Mouse (Mus musculus) WW6 (cell line): ENCODE measurements at regions not wholly inside any gene's neighbourhood (a gene's known extent, or its start where the extent isn't known, plus 50 kb on each side); places are given as distances from the start of the nearest gene placed in this dataset.
A peak's percentile ranks its signal among the peaks of the same experiment; 100 is the strongest.

ENCODE experiments used
- DNase-seq: peaks from one replicate; pipeline ENCODE4 v3.0.0-alpha.2; 2013; ENCODE audit warnings: low read depth, low spot score

DNA sequence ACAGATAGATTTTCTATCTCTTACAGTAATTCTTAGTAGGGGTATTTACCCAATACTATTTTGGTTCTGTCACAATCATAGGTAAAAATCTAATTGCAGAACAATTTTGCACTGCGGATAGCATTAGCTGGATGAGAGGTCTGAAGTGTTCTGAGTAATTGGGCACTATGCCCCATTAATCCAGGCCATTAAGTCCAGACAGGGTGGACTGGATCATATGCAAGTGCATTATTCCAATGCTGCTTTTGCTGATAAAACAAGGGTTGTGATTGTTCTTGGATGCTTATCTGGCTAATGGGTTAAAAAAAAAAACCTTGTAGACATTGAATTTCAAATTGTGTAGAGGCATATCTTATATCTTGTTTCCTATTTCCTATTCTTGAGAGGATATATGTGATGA is 1732.6 kb upstream of the Gm6569 start:
- DNase-seq = no peak

DNA sequence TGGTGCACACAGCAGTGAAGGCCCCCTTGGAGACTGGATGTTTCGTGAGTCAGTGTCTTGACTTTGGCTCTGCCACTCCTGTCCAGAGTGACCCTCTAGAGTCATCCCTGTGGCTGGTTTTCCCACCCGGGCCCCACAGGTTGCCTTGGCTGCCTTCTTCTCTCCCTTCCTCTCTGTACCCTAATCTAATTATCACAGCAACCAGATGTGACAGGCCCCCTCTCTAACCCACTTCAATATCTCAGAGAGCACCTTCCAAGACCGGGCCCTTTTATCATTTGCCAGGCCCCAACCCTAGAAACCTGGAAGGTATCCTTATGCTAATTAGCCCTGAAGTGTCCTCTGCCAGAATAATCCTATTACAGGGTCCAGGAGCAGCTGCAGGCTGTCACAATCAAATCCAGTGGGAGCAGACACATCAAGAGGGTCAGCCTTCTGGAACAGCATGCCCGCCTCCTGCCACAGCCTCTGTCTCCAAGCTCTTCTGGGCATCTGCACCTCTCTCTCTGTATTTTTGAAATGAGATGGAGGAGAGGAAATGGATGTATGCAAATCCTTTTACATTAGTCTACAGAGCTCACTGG is 1728.4 kb upstream of the Gm6569 start:
- DNase-seq = no peak

DNA sequence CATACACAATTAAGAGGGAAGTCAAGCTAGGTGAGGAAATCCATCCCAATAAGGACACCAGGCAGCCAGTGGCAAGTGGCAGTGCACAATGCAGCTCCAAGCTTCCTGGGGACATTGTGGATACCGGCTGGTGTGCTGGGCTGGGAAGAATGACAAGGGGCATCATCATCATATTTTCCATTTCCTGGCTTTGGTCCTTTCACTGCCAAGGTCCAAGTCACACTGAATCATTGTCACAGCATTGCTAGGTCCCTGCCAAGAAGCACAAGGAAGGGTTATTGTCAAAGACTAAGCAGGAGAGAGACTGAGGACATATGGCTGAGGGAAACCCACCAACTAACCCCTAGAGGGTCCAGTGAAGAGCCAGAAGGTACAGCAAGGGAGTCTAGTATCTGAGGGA is 1723.8 kb upstream of the Gm6569 start:
- no peak for DNase-seq

DNA sequence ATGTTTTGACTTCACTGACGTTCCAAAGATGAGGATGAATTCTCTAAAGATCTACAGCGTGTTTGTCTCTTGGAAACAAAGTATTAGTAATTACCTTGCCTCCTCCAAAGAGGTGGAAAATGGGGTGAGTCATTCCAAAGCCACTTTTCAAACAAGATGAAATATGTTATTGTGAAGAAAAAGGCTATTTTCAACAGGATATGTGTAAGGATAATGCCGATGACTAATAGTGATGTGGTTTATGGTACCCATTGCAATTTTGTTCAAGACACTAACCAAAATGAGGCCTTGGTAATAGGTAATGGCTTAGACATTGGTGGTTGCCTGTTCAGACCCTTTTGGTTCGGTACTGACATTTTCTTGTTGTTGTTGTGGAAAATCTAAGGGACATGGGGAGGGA is 1717.6 kb upstream of the Gm6569 start:
- DNase-seq = no peak

GRCm38 (mm10) chr15:72134226-72134625 is 1700.1 kb upstream of the Gm6569 start:
- no peak for DNase-seq

GRCm38 (mm10) chr15:72135992-72136617 is 1698.3 kb upstream of the Gm6569 start:
- DNase-seq = no peak

GRCm38 (mm10) chr15:72140122-72140521 is 1694.2 kb upstream of the Gm6569 start:
- no peak for DNase-seq

DNA sequence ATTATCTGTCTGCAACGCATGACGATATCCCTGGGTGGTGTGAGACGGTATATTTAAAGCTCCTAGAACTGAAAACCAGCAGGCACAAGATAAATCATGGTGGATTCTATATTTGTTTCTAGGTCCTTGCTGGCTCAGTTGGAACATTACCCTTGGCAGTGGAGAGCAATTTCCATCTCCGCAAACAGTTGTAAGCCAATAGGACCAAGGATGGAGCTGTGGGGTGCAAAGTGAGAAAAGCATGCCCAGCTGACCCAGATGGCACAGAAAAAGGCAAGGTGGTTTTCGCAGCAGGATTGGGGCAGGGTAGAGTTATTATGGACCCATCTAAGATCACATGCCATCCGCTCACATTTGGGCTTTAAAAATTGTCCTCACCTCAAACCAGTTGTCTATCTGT is 1683.8 kb upstream of the Gm6569 start:
- no peak for DNase-seq

GRCm38 (mm10) chr15:72158505-72158904 is 1675.9 kb upstream of the Gm6569 start:
- no peak for DNase-seq

- DNase-seq = no peak
Measured at GRCm38 (mm10) chr15:72200861-72201260, 1633.5 kb upstream of the Gm6569 start.

DNA sequence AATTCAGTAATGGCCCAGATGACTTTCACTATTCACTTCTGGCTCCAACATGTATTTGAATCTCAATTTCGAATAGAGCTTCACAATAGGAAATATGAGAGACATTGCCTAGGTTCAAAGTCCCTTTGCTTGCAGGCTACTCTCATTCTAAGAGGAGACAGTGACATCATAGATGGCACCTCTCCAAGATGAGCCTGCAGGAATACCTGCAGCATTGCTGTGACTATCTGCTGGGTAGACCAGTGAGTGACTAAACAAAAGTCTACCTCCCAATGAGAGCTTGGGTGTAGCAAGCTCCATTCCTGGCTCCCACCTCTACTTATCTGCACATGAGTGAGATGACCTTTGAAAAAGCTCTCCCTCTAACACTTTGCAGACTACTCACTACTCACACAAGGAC is 1632.6 kb upstream of the Gm6569 start:
- DNase-seq = no peak

DNA sequence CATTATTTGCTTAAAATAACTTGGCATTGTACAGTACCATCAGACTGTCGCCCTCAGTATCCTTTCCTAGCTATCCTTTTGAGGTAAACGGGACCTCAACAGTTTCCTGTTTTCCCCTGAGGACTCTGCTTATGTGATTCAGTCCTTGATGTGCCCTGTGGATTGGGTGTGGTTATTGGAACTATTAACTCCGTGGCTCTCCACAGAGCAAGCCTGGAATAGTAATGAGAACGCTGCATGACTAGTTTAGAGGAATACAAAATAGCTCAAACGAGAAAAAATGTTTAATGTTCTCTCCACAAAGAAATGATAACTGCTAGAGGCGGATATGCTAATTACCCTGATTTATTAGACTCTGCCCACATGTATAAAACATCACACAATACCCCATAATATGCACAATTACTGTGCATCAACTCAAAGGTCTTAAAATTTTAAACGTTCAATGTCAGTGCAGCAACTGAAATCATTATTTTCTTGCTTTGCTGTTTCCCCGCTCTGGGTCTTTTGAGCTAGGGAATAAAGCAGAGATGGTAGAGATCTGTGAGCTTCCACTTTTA is 1629.0 kb upstream of the Gm6569 start:
- no peak for DNase-seq

DNA sequence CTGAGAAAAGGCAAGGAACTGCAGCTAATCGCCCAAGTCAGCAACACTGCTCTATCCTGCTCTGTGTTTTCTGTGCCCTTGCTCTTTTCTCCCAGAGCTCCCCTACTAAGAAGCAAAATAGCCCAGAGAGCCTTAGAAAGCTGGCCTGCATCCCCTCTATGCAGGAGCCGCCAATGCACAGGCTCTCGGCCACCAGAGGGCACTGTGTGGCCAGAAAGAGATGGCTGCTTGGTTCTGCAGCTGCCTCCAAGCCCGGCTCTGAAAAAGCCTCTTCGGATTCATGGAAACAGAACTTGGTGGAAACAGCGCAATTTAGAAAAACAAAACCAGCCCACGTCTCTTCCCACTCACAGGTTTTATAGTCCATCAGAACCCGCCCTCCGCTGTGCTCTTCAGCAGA is 1628.4 kb upstream of the Gm6569 start:
- DNase-seq = peak; percentile 29

- DNase-seq = no peak
Measured at GRCm38 (mm10) chr15:72207589-72207988, 1626.8 kb upstream of the Gm6569 start.

DNA sequence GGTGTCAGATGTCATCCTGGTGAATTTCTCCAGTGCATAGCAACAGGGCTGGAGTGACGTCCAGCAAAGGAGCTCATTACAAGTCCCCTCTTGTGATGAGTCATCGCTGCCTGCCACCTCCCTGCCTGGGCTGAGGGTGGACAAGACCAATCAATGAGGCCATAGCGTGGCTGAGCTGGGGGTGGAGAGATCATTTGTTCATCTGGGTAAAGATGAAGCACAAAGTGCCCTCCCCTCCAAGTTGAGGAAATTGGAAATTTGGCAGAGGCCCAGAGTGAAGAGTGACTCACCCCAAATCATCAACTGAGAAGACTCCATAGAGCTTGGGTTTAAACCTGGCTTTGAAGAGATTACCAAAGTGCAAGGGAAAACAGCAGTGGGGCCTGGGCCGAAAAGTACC is 1626.3 kb upstream of the Gm6569 start:
- no peak for DNase-seq

- DNase-seq = no peak
Measured at GRCm38 (mm10) chr15:72208973-72209372, 1625.4 kb upstream of the Gm6569 start.

DNA sequence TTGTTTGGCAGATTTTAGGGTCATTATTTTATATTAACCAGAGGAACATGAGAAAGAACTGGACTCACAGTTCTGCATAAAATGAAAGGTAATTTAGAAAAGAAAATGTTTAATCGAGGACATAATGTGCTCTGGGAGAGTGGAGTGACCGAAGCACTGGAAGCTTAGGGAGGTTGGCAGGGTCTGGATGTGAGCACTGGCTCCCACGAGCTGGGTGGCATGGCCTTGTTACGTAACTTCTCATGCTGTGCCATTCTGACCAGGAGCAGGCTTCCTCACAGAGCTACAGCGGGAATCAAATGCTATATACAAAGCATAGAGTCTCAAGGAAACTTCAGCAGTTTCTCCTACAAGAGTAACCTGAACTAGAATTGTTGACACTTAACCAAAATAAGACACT is 1616.6 kb upstream of the Gm6569 start:
- no peak for DNase-seq

- DNase-seq = no peak
Measured at GRCm38 (mm10) chr15:72219985-72220384, 1614.4 kb upstream of the Gm6569 start.

DNA sequence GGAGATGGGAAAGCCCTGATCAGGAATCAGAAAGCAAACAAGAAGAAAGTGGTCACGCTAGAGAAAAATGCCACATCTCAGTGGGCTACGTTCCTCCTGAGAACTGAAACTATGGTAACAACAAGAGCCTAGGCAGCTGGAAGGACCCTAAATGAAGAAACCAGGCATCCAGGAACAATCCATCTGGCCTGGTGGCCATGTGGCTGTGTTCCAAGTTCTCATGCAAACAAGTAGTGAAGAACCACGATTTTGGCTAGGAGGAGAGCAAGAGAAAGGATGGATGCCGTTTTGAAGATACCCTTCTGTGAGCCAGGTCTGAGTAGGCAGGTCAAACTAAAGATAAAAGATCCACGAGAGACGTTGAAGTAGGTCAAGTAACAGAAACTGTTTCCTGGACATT is 1613.6 kb upstream of the Gm6569 start:
- no peak for DNase-seq

DNA sequence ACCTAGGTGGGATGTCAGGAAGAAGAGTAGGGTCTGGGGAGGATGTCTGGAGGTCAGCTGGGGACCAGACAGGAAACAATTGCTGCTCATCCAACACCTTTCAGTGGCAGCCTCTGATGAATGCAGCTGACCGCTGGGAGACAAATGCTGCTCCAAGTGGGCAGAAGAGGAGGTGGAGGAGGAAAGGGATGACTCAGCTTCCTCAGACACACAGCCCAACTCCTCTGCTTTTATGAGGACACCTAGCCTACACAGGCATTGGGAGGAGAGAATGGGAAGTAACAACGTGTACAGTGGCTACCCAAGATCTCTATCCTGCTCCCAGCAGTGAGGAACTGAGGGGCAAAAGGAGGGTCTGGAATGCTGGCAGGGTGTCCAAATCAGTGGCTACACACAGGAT is 1602.0 kb upstream of the Gm6569 start:
- no peak for DNase-seq

GRCm38 (mm10) chr15:72264619-72265018 is 1569.7 kb upstream of the Gm6569 start:
- no peak for DNase-seq

- DNase-seq = no peak
Measured at GRCm38 (mm10) chr15:72283846-72284245, 1550.5 kb upstream of the Gm6569 start.

GRCm38 (mm10) chr15:72296648-72297047 is 1537.7 kb upstream of the Gm6569 start:
- DNase-seq = no peak

- DNase-seq = no peak
Measured at GRCm38 (mm10) chr15:72312417-72312816, 1521.9 kb upstream of the Gm6569 start.
